Mouse (Mus musculus): Measurements from ENCODE around the gene Gba2. TPM values are rescaled to one million over a fixed set of nuclear protein-coding genes. Genes with fewer than 3 reads are reported as not detected.

The Gba2 gene
- 11.5 and 13.7 TPM in 2 replicates for polyA plus RNA-seq (2012)

GRCm38 (mm10) chr4:43578376-43579204, at the start of gene Gba2, which contains the start of gene Rgp1:
Gene Gba2 (minus strand): TSS chr4:43578873.
Gene Rgp1 (plus strand): TSS chr4:43578715.

GRCm38 (mm10) chr4:43584444-43585416, 6.1 kb upstream of the Gba2 start, which contains the start of gene Msmp:
Gene Msmp (minus strand): TSS chr4:43584494.

GRCm38 (mm10) chr4:43561997-43562768, 16.5 kb downstream of the Gba2 start, which contains the start of the genes Creb3 and Tln1:
Gene Creb3 (plus strand): TSS chr4:43562332.
Gene Tln1 (minus strand): TSS chr4:43562691.

Other genes starting within 250 kb of the Gba2 start
- 6.3 and 7.3 TPM in 2 replicates for gene Rusc2, start 196.9 kb downstream of the Gba2 start, polyA plus RNA-seq (2012)
- gene Fam166b, start 149.7 kb downstream of the Gba2 start, polyA plus RNA-seq (2012) = not detected in 2 replicates
- 62.0 and 67.6 TPM in 2 replicates for gene Tesk1, start 136.9 kb downstream of the Gba2 start, polyA plus RNA-seq (2012)
- gene Cd72, start 124.2 kb downstream of the Gba2 start, polyA plus RNA-seq (2012) = 19.2 and 28.2 TPM in 2 replicates
- 0.63 and 1.5 TPM in 2 replicates for gene Sit1, start 95.1 kb downstream of the Gba2 start, polyA plus RNA-seq (2012)
- gene Ccdc107, start 86.0 kb downstream of the Gba2 start, polyA plus RNA-seq (2012) = 89.2 and 116 TPM in 2 replicates
- gene Arhgef39, start 79.2 kb downstream of the Gba2 start, polyA plus RNA-seq (2012) = 24.6 and 38.5 TPM in 2 replicates
- gene Car9, start 71.9 kb downstream of the Gba2 start, polyA plus RNA-seq (2012) = 6.6 and 7.2 TPM in 2 replicates
- 4.0 and 10.1 TPM in 2 replicates for gene Tpm2, start 55.1 kb downstream of the Gba2 start, polyA plus RNA-seq (2012)
- gene Creb3, start 16.5 kb downstream of the Gba2 start, polyA plus RNA-seq (2012) = 2.3 and 3.2 TPM in 2 replicates
- gene Tln1, start 16.2 kb downstream of the Gba2 start, polyA plus RNA-seq (2012) = 173 and 201 TPM in 2 replicates
- gene Rgp1, start 158 bp downstream of the Gba2 start, polyA plus RNA-seq (2012) = 59.2 and 71.3 TPM in 2 replicates
- not detected in 2 replicates for gene Msmp, start 5.6 kb upstream of the Gba2 start, polyA plus RNA-seq (2012)
- 2.0 and 2.3 TPM in 2 replicates for gene Npr2, start 53.1 kb upstream of the Gba2 start, polyA plus RNA-seq (2012)
- 0.26 and 0.36 TPM in 2 replicates for gene Spag8, start 74.7 kb upstream of the Gba2 start, polyA plus RNA-seq (2012)
- 44.6 and 61.0 TPM in 2 replicates for gene Hint2, start 77.6 kb upstream of the Gba2 start, polyA plus RNA-seq (2012)
- gene Tmem8b, start 90.1 kb upstream of the Gba2 start, polyA plus RNA-seq (2012) = 4.2 and 6.7 TPM in 2 replicates
- gene Fam221b, start 90.3 kb upstream of the Gba2 start, polyA plus RNA-seq (2012) = 0.07 and 0.22 TPM in 2 replicates
- not detected in 2 replicates for gene Olfr70, start 121.9 kb upstream of the Gba2 start, polyA plus RNA-seq (2012)
- not detected in 2 replicates for gene Olfr71, start 131.4 kb upstream of the Gba2 start, polyA plus RNA-seq (2012)
- gene Hrct1, start 148.3 kb upstream of the Gba2 start, polyA plus RNA-seq (2012) = not detected in 2 replicates
- gene Spaar, start 151.2 kb upstream of the Gba2 start, polyA plus RNA-seq (2012) = 0.03 TPM in 1 of 2 replicates, not detected in the other
- gene Olfr159, start 192.1 kb upstream of the Gba2 start, polyA plus RNA-seq (2012) = not detected in 2 replicates
- not detected in 2 replicates for gene Olfr156, start 245.0 kb upstream of the Gba2 start, polyA plus RNA-seq (2012)